Mouse (Mus musculus) kidney, adult 8-10 months (tissue): ENCODE measurements at regions not wholly inside any gene's neighbourhood (a gene's known extent, or its start where the extent isn't known, plus 50 kb on each side); places are given as distances from the start of the nearest gene placed in this dataset.
"Not testable (repeated sequence)": the region's sequence is repeated elsewhere in the genome, so short reads cannot be mapped to it uniquely, and the experiment has no call there.

Experiments
- DNase-seq, 2 experiments: peaks; one replicate each; pipeline ENCODE4 v3.0.0; 2022

- DNase-seq: no peak
Observed at GRCm38 (mm10) chr1:157755015-157755649, 248.6 kb downstream of the Sec16b start.

GRCm38 (mm10) chr1:157756977-157757376, 250.4 kb downstream of the Sec16b start:
- DNase-seq: no peak

GRCm38 (mm10) chr1:157758337-157758736, 251.8 kb downstream of the Sec16b start:
- peak in 1 of 2 experiments; percentile 14 for DNase-seq

GRCm38 (mm10) chr1:157768201-157768600, 261.7 kb downstream of the Sec16b start:
- DNase-seq: no peak

GRCm38 (mm10) chr1:157797711-157798110, 291.2 kb downstream of the Sec16b start:
- DNase-seq: no peak

- no peak for DNase-seq
Observed at GRCm38 (mm10) chr1:157798561-157799553, 292.3 kb downstream of the Sec16b start.

- no peak for DNase-seq
Observed at GRCm38 (mm10) chr1:157801151-157801550, 294.6 kb downstream of the Sec16b start.

- DNase-seq: no peak
Observed at GRCm38 (mm10) chr1:157804229-157804628, 297.7 kb downstream of the Sec16b start.

GRCm38 (mm10) chr1:157806296-157806695, 299.8 kb downstream of the Sec16b start:
- DNase-seq: peak; percentile 14 to 37

GRCm38 (mm10) chr1:157809674-157810471, 303.3 kb downstream of the Sec16b start:
- peak; percentile 9 to 23 for DNase-seq

- no peak for DNase-seq
Observed at GRCm38 (mm10) chr1:157810657-157811056, 304.1 kb downstream of the Sec16b start.

GRCm38 (mm10) chr1:157827966-157828365, 321.4 kb downstream of the Sec16b start:
- no peak for DNase-seq

- DNase-seq: no peak
Observed at GRCm38 (mm10) chr1:157831511-157831910, 325.0 kb downstream of the Sec16b start.

GRCm38 (mm10) chr1:157872775-157873174, 366.2 kb downstream of the Sec16b start:
- no peak for DNase-seq

GRCm38 (mm10) chr1:157875006-157875405, 368.5 kb downstream of the Sec16b start:
- DNase-seq: no peak

- not testable (repeated sequence) for DNase-seq
Observed at GRCm38 (mm10) chr1:157877117-157877516, 370.6 kb downstream of the Sec16b start.

GRCm38 (mm10) chr1:157887146-157887545, 380.6 kb downstream of the Sec16b start:
- peak; percentile 64 to 81 for DNase-seq

GRCm38 (mm10) chr1:157888573-157888972, 382.0 kb downstream of the Sec16b start:
- no peak for DNase-seq

GRCm38 (mm10) chr1:157906168-157906567, 399.6 kb downstream of the Sec16b start:
- DNase-seq: no peak

- no peak for DNase-seq
Observed at GRCm38 (mm10) chr1:157937800-157938348, 418.3 kb downstream of the Brinp2 start.

GRCm38 (mm10) chr1:157939516-157939915, 416.6 kb downstream of the Brinp2 start:
- DNase-seq: no peak

GRCm38 (mm10) chr1:157940331-157940758, 415.8 kb downstream of the Brinp2 start:
- DNase-seq: no peak

- DNase-seq: no peak
Observed at GRCm38 (mm10) chr1:157957506-157957905, 398.6 kb downstream of the Brinp2 start.
